Mouse (Mus musculus) ES-Bruce4 (cell line): Measurements from ENCODE around the gene Fzd2.

Source experiments
- CTCF ChIP-seq: IDR thresholded peaks from one replicate; pipeline ENCODE4 v1.8.1; 2011; ENCODE audit warnings: low read depth, low read length
- POLR2A ChIP-seq: IDR thresholded peaks from one replicate; pipeline ENCODE4 v1.8.1; 2011; ENCODE audit warnings: low read length; ENCODE audit not compliant: insufficient read depth

DNA sequence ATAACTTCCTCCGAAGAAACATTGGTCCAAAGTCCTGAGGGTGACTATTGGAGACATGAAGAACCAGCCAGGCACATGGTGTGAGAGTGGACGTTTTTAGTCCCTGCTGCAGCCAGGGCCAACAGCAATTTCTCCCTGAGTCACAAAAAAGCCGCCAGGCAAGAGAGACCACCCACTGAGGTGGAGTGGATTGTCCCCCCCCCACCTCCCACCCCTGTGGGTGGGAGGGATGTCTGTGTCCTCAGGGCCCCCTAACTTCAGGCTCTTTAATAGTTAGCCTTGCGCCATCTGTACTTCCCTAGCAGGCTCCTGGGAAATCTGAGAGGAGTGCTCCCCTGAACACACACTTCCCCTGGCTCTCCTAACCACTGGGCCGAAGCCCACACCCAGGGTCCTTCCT, 27.0 kb downstream of the Fzd2 start:
- no peak for TF ChIP-seq CTCF
- no peak for TF ChIP-seq POLR2A
